10 mouse cellular contexts compared by ENCODE assay signal in the genomic region with DNA sequence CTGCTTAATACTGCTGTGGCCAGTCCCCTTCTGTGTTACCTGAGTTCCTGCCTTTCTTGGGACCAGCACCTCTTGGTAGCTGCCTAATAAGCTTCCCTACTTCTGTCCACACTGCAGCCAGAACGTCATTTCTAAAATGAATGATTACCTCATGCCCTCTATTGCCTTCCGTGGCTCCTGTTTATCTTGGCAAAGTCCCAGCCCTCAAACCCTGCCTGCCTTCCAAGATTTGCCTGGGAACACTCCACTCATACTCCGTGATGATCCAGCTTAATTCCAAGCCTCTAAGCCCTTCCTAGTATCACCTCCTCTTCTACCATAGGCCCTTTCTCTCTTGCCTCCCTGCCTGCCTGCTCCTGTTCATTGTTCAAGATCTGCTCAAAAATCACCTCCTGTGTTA.
DNase-seq lines count a peak whose midpoint lies in the region; ATAC-seq lines count a peak whose summit lies in the region.
"Had no signal": no experiment of that assay in that cellular context is flagged by ENCODE, and none has a peak within 500 bp of the region (broad histone marks: within the 10 kb centered on the region; RNA-seq: fewer than 3 reads in every experiment).

No protein-coding gene starts in this region.

- no peak overlapping the region for H3K4me2 ChIP-seq in midbrain, embryonic 15.5 days
- no peak overlapping the region for H3K4me2 ChIP-seq in midbrain, embryonic 14.5 days (ENCODE audit: low read length)
- no peak overlapping the region for H3K4me2 ChIP-seq in forebrain, embryonic 14.5 days (ENCODE audit: low read length)
- H3K4me2 ChIP-seq: forebrain, embryonic 12.5 days had no signal

- DNase-seq in gastrocnemius, adult 18-20 months (ENCODE audit: low spot score): peak; percentile 10
- DNase-seq in gastrocnemius, postnatal 10 days: no peak
- no peak for DNase-seq in midbrain, embryonic 14.5 days
- DNase-seq in kidney, postnatal 36 days: peak; percentile 28 to 45
- no peak for DNase-seq in thymus, postnatal 14 days
- no peak for DNase-seq in forebrain, embryonic 14.5 days (ENCODE audit: low spot score)
- no peak for DNase-seq in layer of hippocampus, adult 9-10 months (ENCODE audit: low spot score)
- DNase-seq: cerebellum, postnatal 25 days had no signal

- H3K9ac ChIP-seq in midbrain, embryonic 15.5 days: no peak overlapping the region
- no peak overlapping the region for H3K9ac ChIP-seq in midbrain, embryonic 14.5 days (replicated peaks; ENCODE audit: low read length)
- H3K9ac ChIP-seq in forebrain, embryonic 14.5 days (ENCODE audit: low read length): no peak overlapping the region
- H3K9ac ChIP-seq: forebrain, embryonic 12.5 days had no signal

- H3K9me3 ChIP-seq in midbrain, embryonic 15.5 days: no peaks in the 10 kb centered on the region
- H3K9me3 ChIP-seq in midbrain, embryonic 14.5 days (ENCODE audit: control insufficient read depth, low read length): no peaks in the 10 kb centered on the region
- H3K9me3 ChIP-seq in forebrain, embryonic 14.5 days (replicated peaks; ENCODE audit: control insufficient read depth, low read length): no peaks in the 10 kb centered on the region
- H3K9me3 ChIP-seq: forebrain, embryonic 12.5 days had no signal

- H3K36me3 ChIP-seq in midbrain, embryonic 15.5 days (replicated peaks): no peaks in the 10 kb centered on the region
- H3K36me3 ChIP-seq in midbrain, embryonic 14.5 days (ENCODE audit: control insufficient read depth, insufficient read depth, low read length): no peaks in the 10 kb centered on the region
- no peaks in the 10 kb centered on the region for H3K36me3 ChIP-seq in forebrain, embryonic 14.5 days (ENCODE audit: control insufficient read depth, insufficient read depth, low read length)
- H3K36me3 ChIP-seq: forebrain, embryonic 12.5 days had no signal

- no peaks in the 10 kb centered on the region for H3K27me3 ChIP-seq in midbrain, embryonic 15.5 days (replicated peaks)
- H3K27me3 ChIP-seq in midbrain, embryonic 14.5 days (ENCODE audit: control insufficient read depth, insufficient read depth, low read length): no peaks in the 10 kb centered on the region
- no peaks in the 10 kb centered on the region for H3K27me3 ChIP-seq in forebrain, embryonic 14.5 days (replicated peaks; ENCODE audit: control insufficient read depth, insufficient read depth, low read length)
- H3K27me3 ChIP-seq: forebrain, embryonic 12.5 days had no signal

- WGBS in midbrain, embryonic 15.5 days: 47% methylated on average over 3 of the region's 3 CpGs
- 60% methylated on average over 3 of the region's 3 CpGs for WGBS in midbrain, embryonic 14.5 days
- WGBS in forebrain, embryonic 14.5 days: 48% methylated on average over 3 of the region's 3 CpGs

- ATAC-seq in midbrain, embryonic 15.5 days (replicated peaks): no peak
- ATAC-seq in midbrain, embryonic 14.5 days (ENCODE audit: low FRiP score, low TSS enrichment): no peak
- no peak for ATAC-seq in forebrain, embryonic 14.5 days

- H3K4me1 ChIP-seq in midbrain, embryonic 15.5 days: peaks cover 33% of the 10 kb centered on the region
- H3K4me1 ChIP-seq in midbrain, embryonic 14.5 days (ENCODE audit: control insufficient read depth, insufficient read depth, low read length): peaks cover 28% of the 10 kb centered on the region
- H3K4me1 ChIP-seq in forebrain, embryonic 14.5 days (ENCODE audit: control insufficient read depth, insufficient read depth, low read length): peaks cover 12% of the 10 kb centered on the region; the same call in 1 of the 2 replicates

- peak overlapping the region; percentile 43 for H3K27ac ChIP-seq in midbrain, embryonic 15.5 days
- H3K27ac ChIP-seq in midbrain, embryonic 14.5 days (replicated peaks; ENCODE audit: low read depth, low read length): no peak overlapping the region
- no peak overlapping the region for H3K27ac ChIP-seq in forebrain, embryonic 14.5 days (ENCODE audit: low read depth, low read length)
- H3K27ac ChIP-seq: forebrain, embryonic 12.5 days had no signal

- H3K4me3 ChIP-seq in midbrain, embryonic 15.5 days: no peak overlapping the region
- no peak overlapping the region for H3K4me3 ChIP-seq in midbrain, embryonic 14.5 days (replicated peaks; ENCODE audit: low read depth, low read length)
- no peak overlapping the region for H3K4me3 ChIP-seq in forebrain, embryonic 14.5 days (ENCODE audit: low read depth, low read length)
- H3K4me3 ChIP-seq: forebrain, embryonic 12.5 days had no signal

Comparison
In these comparisons a context has a peak if more than half of its experiments do, and no peak if none do; other contexts are left out.
1. DNase-seq: peak in gastrocnemius, adult 18-20 months (single experiment) and kidney, postnatal 36 days (2 of 2); none in gastrocnemius, postnatal 10 days (single experiment), midbrain, embryonic 14.5 days (single experiment), thymus, postnatal 14 days (single experiment), forebrain, embryonic 14.5 days (single experiment) and layer of hippocampus, adult 9-10 months (single experiment).